Mouse (Mus musculus): ENCODE measurements around the gene Ubr7.

The Ubr7 gene

GRCm38 (mm10) chr12:102739096-102739495 lies 18.7 kb upstream of the Ubr7 start:
- in situ Hi-C loops (cut with MboI; ENCODE audit: low pct_unique_long_range_greater_than_20kb in 1 of 2, low sequenced_read_pairs in 2 of 2, unreplicated experiment in 1 of 2): no loop called here

- in situ Hi-C loops (cut with MboI; ENCODE audit: low pct_unique_long_range_greater_than_20kb in 1 of 2, low sequenced_read_pairs in 2 of 2, unreplicated experiment in 1 of 2): no loop called here
Measured at GRCm38 (mm10) chr12:102740285-102740684, 17.5 kb upstream of the Ubr7 start.

GRCm38 (mm10) chr12:102742056-102742455 lies 15.7 kb upstream of the Ubr7 start:
- in situ Hi-C loops (cut with MboI; ENCODE audit: low pct_unique_long_range_greater_than_20kb in 1 of 2, low sequenced_read_pairs in 2 of 2, unreplicated experiment in 1 of 2): no loop called here

- in situ Hi-C loops (cut with MboI; ENCODE audit: low pct_unique_long_range_greater_than_20kb in 1 of 2, low sequenced_read_pairs in 2 of 2, unreplicated experiment in 1 of 2): no loop called here
Measured at GRCm38 (mm10) chr12:102743036-102743588, 14.7 kb upstream of the Ubr7 start.

GRCm38 (mm10) chr12:102743589-102744574 lies 13.9 kb upstream of the Ubr7 start, which contains the start of the genes Moap1 and Tmem251:
TSS of gene Moap1 (minus strand) at chr12:102743661.
TSS of gene Tmem251 (plus strand) at chr12:102743762.
- in situ Hi-C loops (cut with MboI; ENCODE audit: low pct_unique_long_range_greater_than_20kb in 1 of 2, low sequenced_read_pairs in 2 of 2, unreplicated experiment in 1 of 2): no loop called here

GRCm38 (mm10) chr12:102744839-102745238 lies 12.9 kb upstream of the Ubr7 start:
- in situ Hi-C loops (cut with MboI; ENCODE audit: low pct_unique_long_range_greater_than_20kb in 1 of 2, low sequenced_read_pairs in 2 of 2, unreplicated experiment in 1 of 2): no loop called here

- in situ Hi-C loops (cut with MboI; ENCODE audit: low pct_unique_long_range_greater_than_20kb in 1 of 2, low sequenced_read_pairs in 2 of 2, unreplicated experiment in 1 of 2): no loop called here
Measured at GRCm38 (mm10) chr12:102748256-102748655, 9.5 kb upstream of the Ubr7 start.

GRCm38 (mm10) chr12:102756304-102756703 lies 1.5 kb upstream of the Ubr7 start:
- in situ Hi-C loops (cut with MboI; ENCODE audit: low pct_unique_long_range_greater_than_20kb in 1 of 2, low sequenced_read_pairs in 2 of 2, unreplicated experiment in 1 of 2): loop anchor here in 1 of 2 experiments (25.0 kb wide), 1 partner anchor 769 kb away; the partner anchor contains the start of gene Cpsf2

- in situ Hi-C loops (cut with MboI; ENCODE audit: low pct_unique_long_range_greater_than_20kb in 1 of 2, low sequenced_read_pairs in 2 of 2, unreplicated experiment in 1 of 2): loop anchor here in 1 of 2 experiments (25.0 kb wide), 1 partner anchor 770 kb away; the partner anchor contains the start of gene Cpsf2
Measured at GRCm38 (mm10) chr12:102757055-102757688, 595 bp upstream of the Ubr7 start.

- in situ Hi-C loops (cut with MboI; ENCODE audit: low pct_unique_long_range_greater_than_20kb in 1 of 2, low sequenced_read_pairs in 2 of 2, unreplicated experiment in 1 of 2): loop anchor here in 1 of 2 experiments (25.0 kb wide), 1 partner anchor 771 kb away; the partner anchor contains the start of gene Cpsf2
Measured at GRCm38 (mm10) chr12:102758403-102758756, 613 bp downstream of the Ubr7 start, which contains the start of gene Gm20604. TSS of gene Gm20604 (minus strand) at chr12:102758672.

GRCm38 (mm10) chr12:102758936-102759335 lies 1.2 kb downstream of the Ubr7 start:
- in situ Hi-C loops (cut with MboI; ENCODE audit: low pct_unique_long_range_greater_than_20kb in 1 of 2, low sequenced_read_pairs in 2 of 2, unreplicated experiment in 1 of 2): loop anchor here in 1 of 2 experiments (25.0 kb wide), 1 partner anchor 772 kb away; the partner anchor contains the start of gene Cpsf2

GRCm38 (mm10) chr12:102761668-102762067 lies 3.9 kb downstream of the Ubr7 start:
- in situ Hi-C loops (cut with MboI; ENCODE audit: low pct_unique_long_range_greater_than_20kb in 1 of 2, low sequenced_read_pairs in 2 of 2, unreplicated experiment in 1 of 2): loop anchor here in 1 of 2 experiments (25.0 kb wide), 1 partner anchor 774 kb away; the partner anchor contains the start of gene Cpsf2

GRCm38 (mm10) chr12:102763696-102764095 lies 5.9 kb downstream of the Ubr7 start:
- in situ Hi-C loops (cut with MboI; ENCODE audit: low pct_unique_long_range_greater_than_20kb in 1 of 2, low sequenced_read_pairs in 2 of 2, unreplicated experiment in 1 of 2): loop anchor here in 1 of 2 experiments (25.0 kb wide), 1 partner anchor 776 kb away; the partner anchor contains the start of gene Cpsf2

- in situ Hi-C loops (cut with MboI; ENCODE audit: low pct_unique_long_range_greater_than_20kb in 1 of 2, low sequenced_read_pairs in 2 of 2, unreplicated experiment in 1 of 2): loop anchor here in 1 of 2 experiments (25.0 kb wide), 1 partner anchor 782 kb away; the partner anchor contains the start of gene Cpsf2
Measured at GRCm38 (mm10) chr12:102769000-102769399, 11.2 kb downstream of the Ubr7 start.

GRCm38 (mm10) chr12:102771601-102772000 lies 13.8 kb downstream of the Ubr7 start:
- in situ Hi-C loops (cut with MboI; ENCODE audit: low pct_unique_long_range_greater_than_20kb in 1 of 2, low sequenced_read_pairs in 2 of 2, unreplicated experiment in 1 of 2): loop anchor here in 1 of 2 experiments (25.0 kb wide), 1 partner anchor 784 kb away; the partner anchor contains the start of gene Cpsf2

GRCm38 (mm10) chr12:102772676-102773075 lies 14.9 kb downstream of the Ubr7 start:
- in situ Hi-C loops (cut with MboI; ENCODE audit: low pct_unique_long_range_greater_than_20kb in 1 of 2, low sequenced_read_pairs in 2 of 2, unreplicated experiment in 1 of 2): loop anchor here in 1 of 2 experiments (25.0 kb wide), 1 partner anchor 785 kb away; the partner anchor contains the start of gene Cpsf2

GRCm38 (mm10) chr12:102776035-102776434 lies 18.3 kb downstream of the Ubr7 start:
- in situ Hi-C loops (cut with MboI; ENCODE audit: low pct_unique_long_range_greater_than_20kb in 1 of 2, low sequenced_read_pairs in 2 of 2, unreplicated experiment in 1 of 2): loop anchor here in 1 of 2 experiments (25.0 kb wide), 1 partner anchor 286 kb away; no protein-coding TSS in a partner anchor

GRCm38 (mm10) chr12:102778151-102778550 lies 20.4 kb downstream of the Ubr7 start:
- in situ Hi-C loops (cut with MboI; ENCODE audit: low pct_unique_long_range_greater_than_20kb in 1 of 2, low sequenced_read_pairs in 2 of 2, unreplicated experiment in 1 of 2): loop anchor here in 1 of 2 experiments (25.0 kb wide), 1 partner anchor 284 kb away; no protein-coding TSS in a partner anchor

All from mouse embryonic stem cell (cell line).